Mouse (Mus musculus) adrenal gland, postnatal 10 days (tissue): ENCODE measurements around the gene Sphk1. TPM values are rescaled to one million over a fixed set of nuclear protein-coding genes. Genes with fewer than 3 reads are reported as not detected.

ENCODE experiments used
- DNase-seq: peaks from one replicate; pipeline ENCODE4 v3.0.0; 2021; ENCODE audit warnings: mixed read lengths
- total RNA-seq, 2 experiments: library from RNA; stranded (reverse); gene quantifications; 2 replicates each; pipeline ENCODE4 v1.2.3; 2021

Gene Sphk1
- total RNA-seq, 2 experiments from 2014 or later: 3.0 to 5.1 TPM

- no peak for DNase-seq
These were observed 24.4 kb upstream of the Sphk1 start for GRCm38 (mm10) chr11:116506151-116506875.

DNA sequence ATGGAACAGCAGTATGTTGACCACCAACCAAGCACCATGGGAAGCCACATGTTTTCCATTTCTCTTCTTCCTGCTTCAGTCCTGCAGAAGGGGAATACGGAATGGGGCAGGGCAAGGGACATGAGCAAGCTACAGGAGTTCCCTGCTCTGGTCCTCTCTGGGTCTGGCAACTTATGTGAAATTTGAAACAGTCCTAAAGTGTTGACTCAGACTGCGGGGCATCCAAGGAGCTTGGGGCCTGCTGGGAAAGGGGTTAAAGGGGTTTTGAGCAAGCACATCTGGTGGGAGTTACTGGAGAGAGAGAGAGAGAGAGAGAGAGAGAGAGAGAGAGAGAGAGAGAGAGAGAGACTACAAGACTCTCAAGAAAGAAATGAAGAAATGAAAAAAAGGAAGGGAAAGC, 22.0 kb upstream of the Sphk1 start:
- no peak for DNase-seq

DNA sequence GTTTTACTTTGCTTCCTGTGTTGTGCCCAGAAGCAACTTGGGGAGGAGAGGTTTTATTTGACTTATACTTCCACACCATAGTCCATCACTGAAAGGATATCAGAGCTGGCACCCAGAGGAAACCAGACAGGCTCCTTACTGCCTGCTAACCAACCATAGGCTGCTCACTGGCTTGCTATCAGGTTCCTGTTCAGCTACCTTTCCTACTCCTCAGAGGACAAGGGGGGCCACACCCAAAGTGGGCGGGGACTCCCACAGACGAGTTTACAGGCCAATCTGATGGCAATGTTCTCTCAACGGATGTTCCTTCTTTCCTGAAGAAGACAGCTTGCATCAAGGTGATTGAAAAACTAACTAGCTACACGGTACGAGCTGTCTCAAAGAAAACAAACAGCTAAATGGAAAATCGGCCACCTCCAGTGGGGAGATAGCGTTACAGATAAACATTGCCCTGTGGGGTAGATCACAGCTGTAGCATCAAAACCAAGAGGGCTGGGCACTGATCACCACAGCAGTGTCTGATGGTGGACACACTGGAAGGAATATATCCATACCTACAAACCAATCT, 19.3 kb upstream of the Sphk1 start:
- DNase-seq: no peak

DNA sequence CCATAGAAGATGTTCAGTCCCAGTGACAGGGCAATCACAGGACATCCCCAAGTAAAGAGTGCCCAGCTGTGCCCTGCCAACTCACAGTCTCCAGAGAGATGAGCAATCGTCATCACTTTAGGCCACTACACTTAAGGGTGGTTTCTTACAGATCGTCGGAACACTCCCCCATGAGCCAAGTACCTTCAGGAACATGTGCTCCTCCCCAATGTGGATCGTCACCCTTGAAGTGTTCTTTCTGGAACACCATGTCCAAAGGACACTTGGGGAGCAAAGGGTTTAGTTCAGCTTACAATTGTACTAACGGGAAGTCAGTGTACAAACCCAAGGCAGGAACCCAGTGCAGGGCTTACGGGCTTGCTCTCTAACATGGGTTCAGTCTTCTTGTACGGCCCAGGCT, 18.6 kb upstream of the Sphk1 start:
- DNase-seq: no peak

DNA sequence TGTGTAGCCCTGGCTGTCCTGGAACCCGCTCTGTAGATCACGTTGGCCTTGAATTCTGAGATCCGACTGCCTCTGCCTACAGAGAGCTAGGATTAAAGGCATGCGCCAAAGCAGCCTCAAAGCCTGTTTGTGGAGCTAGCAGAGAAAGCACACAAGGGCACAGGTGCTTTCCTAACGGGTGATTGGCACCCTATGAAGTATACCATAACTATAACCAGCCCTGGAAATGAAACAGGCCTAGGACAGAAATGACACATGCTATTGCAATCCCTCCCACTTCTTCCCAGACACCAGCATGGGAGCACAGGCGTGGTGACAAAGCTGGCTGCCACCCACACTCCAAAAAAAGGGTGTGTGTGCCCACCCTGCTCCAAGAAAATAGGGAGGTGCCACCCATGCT, 17.7 kb upstream of the Sphk1 start:
- DNase-seq: no peak

GRCm38 (mm10) chr11:116513531-116514038, 17.1 kb upstream of the Sphk1 start:
- DNase-seq: no peak

- DNase-seq: no peak
These were observed 15.2 kb upstream of the Sphk1 start for GRCm38 (mm10) chr11:116515330-116516020.

GRCm38 (mm10) chr11:116518482-116518881, 12.2 kb upstream of the Sphk1 start:
- peak; percentile 44 for DNase-seq

DNA sequence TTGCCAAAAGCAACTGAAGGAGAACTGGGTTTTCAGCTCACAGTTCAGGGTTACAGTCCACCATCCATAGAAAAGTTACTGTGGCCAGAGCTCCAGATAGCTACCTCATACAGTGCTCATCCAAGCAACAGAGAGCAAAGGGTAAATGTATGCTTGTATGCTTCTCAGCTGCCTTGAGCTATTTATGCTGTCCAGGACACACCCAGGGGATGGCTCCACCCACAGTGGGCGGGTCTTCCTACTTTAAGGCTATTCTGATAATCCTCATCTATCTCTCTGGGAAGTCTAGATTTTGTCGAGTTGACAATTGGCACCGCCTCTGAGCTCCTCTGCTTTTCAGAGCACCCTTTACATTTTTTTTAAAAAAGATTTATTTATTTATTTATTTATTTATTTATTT, 9.6 kb upstream of the Sphk1 start:
- peak; percentile 37 for DNase-seq

GRCm38 (mm10) chr11:116522046-116522445, 8.7 kb upstream of the Sphk1 start:
- no peak for DNase-seq

DNA sequence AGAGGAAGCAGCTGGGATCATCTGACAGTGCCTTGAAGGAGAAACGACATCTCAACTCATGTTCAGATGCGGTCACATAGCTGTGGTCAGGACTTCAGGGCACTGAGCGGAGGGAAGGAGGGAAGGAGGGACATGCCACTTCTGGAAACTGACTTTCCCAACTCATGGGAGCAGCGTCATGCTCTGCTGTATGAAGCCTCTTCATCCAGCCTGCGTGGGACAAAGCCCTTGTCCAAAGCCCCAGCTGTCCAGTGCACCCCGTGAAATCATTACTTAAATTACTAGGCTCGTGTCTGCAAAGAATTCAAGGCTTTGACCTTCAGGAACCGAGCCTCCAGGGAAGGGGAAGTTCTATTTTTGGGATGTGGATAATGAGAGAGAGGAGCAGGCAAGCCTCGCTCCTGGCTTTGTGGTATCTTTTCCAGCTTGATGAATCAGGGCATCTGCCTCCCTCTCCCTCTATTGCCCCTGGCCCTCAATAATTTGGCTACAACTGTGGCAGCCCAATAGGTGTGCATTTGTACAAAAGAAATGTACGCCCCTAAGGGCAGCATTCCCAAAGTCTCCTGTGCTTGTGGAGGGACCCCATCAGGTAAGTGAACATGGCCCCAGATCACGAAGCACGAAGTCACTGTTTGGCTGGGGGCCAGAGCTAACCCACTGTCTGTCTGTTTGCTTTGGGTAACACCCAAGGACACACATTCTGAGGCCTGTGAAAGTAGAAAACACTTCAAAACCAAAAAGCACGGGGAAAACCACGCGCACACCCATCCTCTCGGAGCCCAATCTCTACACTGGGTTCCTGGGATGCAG, 7.6 kb upstream of the Sphk1 start:
- DNase-seq: peak; percentile 48

GRCm38 (mm10) chr11:116523699-116524189, 7.0 kb upstream of the Sphk1 start:
- DNase-seq: peak; percentile 43

- no peak for DNase-seq
These were observed 1.9 kb upstream of the Sphk1 start for GRCm38 (mm10) chr11:116528636-116529320.

DNA sequence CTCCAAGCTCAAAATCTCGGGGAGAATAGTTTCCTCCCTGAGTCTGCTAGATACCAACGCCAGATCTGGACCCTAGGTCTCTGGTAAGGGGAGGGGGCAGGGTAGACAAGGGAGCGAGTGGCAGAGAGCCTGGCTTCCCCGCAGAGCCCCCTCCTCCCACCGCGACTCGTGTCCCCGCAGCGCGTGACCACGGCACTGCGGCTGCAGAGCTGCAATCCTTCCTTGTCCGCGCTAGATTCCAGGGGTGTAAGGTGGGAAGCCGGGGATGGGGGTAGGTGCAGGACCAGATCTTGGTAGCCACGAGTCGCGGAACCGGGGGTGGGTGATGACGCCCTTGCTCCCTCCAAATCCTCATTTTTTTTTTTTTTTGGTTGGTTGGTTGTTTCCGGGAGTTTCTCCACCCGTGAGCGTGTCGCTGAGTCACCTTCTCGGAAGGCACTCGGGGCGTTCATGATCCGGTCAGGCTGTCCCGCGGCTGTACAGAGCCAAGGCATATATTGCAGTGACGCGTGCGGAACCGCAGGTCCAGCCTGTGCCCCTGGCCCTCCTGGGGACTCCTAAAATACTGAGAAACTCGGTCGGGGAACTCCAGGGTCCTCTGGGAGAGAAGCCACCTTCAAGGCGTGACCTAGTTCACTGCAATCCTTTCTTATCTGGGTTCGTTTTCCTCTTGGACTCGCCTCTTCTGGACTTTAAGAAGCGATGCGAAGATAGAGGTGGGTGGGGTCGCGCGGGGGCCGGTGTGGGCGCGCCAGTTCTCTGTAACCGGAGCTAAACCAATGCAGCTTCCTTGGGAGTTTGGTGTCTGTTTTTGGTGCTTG, 856 bp downstream of the Sphk1 start:
- no peak for DNase-seq

GRCm38 (mm10) chr11:116532262-116532809, 1.6 kb downstream of the Sphk1 start:
- DNase-seq: no peak

- peak; percentile 74 for DNase-seq
These were observed 2.1 kb downstream of the Sphk1 start for GRCm38 (mm10) chr11:116532810-116533338.

GRCm38 (mm10) chr11:116533341-116534153, 2.8 kb downstream of the Sphk1 start:
- DNase-seq: peak; percentile 39

- DNase-seq: peak; percentile 77
These were observed 3.6 kb downstream of the Sphk1 start for GRCm38 (mm10) chr11:116534154-116534865.

- no peak for DNase-seq
These were observed 6.0 kb downstream of the Sphk1 start for GRCm38 (mm10) chr11:116536685-116537084.
